Mouse (Mus musculus) adrenal gland, postnatal 4 days (tissue): Measurements from ENCODE around the gene Gsg1l. TPM values are rescaled to one million over a fixed set of nuclear protein-coding genes. Genes with fewer than 3 reads are reported as not detected.

ENCODE experiments used
- DNase-seq, 2 experiments: peaks; one replicate each; pipeline ENCODE4 v3.0.0; 2021 to 2022; ENCODE audit warnings: low spot score in 2 of 2, mixed read lengths in 2 of 2
- total RNA-seq, 2 experiments: library from RNA; stranded (reverse); gene quantifications; 2 replicates each; pipeline ENCODE4 v1.2.3; 2021

Gene Gsg1l
- total RNA-seq, 2 experiments from 2014 or later = 13.2 to 13.9 TPM

DNA sequence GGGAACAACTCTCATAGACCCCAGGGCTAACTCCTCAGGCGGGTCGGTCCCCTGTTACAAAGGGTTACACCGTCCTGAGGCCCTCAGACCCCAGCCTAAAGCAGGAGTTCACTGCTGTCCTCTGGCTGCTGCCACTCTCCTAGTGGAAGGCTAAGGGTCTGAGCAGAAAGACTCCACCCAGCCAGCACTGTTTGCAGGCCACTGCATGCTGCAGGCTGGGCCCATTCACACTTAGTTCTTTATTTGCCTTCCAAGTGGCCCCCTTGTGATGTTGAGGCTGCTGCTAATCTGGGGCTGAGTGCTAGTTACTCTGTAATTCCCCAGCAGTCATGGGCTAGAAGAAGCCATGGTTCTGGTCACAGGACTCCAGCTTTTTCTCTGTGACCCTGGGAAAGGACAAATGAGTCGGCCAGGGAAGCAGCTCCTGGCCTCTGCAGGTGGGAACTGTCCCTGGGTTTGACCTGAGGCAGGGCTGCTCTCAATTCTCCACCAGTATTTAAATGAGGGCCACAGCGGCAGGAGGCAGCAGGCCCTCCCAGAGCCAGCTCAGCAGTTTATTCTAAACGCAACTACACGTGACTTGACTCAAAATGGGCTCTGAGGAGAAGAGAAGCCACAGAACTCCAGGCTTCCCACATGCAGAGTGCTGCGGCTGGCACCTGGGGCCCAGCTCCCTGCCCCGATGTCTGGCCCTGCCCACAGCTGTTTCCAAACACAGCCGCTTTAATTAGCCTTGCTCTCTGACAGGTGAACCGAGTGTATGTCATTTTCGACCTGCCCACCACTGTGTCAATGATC lies 210.6 kb downstream of the Gsg1l start:
- no peak for DNase-seq

DNA sequence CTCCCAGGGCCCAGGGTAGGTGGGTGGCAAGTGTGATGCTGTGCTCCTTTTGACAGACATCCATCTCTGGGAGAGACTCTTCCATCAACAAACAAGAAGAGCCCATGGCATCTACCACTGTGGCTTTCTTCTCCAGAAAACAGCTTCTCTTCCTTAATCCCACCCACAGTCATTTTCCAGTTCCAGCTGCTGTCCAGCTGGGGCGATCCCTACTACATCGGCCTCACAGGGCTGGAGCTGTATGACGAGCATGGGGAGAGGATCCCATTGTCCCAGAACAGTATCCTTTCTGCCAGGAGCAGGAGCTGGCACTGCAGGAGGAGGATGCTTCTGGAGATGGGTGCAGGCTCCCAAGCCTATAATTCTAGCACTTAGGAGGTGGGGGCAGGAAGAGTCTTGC lies 213.6 kb downstream of the Gsg1l start:
- no peak for DNase-seq

DNA sequence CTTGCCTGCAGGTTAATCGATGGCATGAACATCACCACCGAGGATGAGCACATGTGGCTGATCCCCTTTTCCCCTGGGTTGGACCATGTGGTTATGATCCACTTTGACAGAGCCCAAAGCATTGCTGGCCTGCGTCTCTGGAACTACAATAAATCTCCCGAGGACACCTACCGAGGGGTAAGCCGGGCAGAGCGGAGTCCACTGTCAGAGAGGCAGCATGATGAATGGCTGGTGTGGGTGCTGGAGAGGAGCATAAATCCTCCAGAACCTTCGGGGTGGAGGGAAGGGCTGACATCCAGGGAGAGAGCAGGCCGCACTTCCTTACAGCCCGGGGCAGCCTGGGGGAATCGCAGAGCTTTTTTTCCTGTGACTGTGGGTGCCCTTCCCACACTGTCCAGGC lies 217.0 kb downstream of the Gsg1l start:
- peak in 1 of 2 experiments; percentile 15 for DNase-seq

DNA sequence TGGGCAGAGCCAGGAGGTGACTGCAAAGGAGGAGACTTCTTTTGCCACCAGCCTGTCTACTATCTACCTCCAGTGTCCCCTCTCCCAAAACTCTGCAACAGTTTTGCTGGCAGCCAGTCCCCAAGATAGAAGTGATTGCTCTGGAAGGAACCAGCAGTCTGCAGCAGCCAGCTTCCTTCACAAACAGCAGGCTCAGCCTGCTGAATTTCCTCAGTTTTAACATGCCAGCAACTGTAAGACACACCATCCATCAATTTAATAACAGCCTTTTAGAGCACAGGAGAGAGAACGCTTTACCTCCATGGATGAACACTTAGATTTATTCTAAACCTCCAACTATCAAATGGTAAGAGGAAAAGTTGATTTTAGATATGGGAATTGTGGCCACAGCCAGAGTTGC lies 218.2 kb downstream of the Gsg1l start:
- DNase-seq = no peak

DNA sequence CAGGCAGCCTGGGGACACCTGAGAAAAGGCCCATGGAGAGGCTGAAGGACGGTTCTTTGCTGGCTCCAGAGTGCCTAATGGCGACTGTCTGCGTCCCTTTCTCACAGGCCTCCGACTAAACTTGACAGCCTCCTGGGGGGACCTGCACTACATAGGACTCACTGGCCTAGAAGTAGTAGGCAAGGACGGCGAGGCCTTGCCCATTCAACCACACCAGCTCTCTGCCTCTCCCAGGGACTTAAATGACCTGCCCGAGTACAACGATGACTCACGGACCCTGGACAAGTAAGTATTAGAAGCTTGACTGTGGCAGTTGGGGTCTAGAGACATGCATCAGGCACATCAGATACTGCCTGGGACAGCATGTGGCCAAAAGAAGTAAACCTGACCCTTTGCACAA lies 221.8 kb downstream of the Gsg1l start:
- DNase-seq = no peak

DNA sequence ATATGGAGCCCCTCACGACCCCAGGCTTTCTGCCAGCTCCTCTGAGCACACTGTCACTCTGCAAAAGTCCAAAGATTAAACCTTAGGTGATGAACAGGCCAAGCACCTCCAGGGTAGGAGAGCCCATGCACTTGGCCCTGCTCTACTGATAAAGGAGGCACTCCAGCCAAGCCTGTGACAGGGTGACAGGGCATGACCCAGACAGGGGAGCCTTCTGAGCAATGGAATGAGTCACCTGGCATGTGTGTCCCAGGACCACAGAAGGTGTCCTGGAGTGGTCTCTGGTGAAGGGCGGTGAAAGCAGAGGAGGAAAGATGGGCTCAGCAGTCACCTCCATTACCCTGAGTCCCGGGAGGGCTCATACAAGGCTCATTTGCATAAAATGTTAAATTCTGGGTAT lies 222.6 kb downstream of the Gsg1l start:
- DNase-seq = no peak

- no peak for DNase-seq
These were observed 234.7 kb downstream of the Gsg1l start for GRCm38 (mm10) chr7:125847528-125847866.

- DNase-seq = no peak
These were observed 235.2 kb downstream of the Gsg1l start for GRCm38 (mm10) chr7:125846866-125847527.

- DNase-seq = no peak
These were observed 236.6 kb downstream of the Gsg1l start for GRCm38 (mm10) chr7:125845611-125846010.

DNA sequence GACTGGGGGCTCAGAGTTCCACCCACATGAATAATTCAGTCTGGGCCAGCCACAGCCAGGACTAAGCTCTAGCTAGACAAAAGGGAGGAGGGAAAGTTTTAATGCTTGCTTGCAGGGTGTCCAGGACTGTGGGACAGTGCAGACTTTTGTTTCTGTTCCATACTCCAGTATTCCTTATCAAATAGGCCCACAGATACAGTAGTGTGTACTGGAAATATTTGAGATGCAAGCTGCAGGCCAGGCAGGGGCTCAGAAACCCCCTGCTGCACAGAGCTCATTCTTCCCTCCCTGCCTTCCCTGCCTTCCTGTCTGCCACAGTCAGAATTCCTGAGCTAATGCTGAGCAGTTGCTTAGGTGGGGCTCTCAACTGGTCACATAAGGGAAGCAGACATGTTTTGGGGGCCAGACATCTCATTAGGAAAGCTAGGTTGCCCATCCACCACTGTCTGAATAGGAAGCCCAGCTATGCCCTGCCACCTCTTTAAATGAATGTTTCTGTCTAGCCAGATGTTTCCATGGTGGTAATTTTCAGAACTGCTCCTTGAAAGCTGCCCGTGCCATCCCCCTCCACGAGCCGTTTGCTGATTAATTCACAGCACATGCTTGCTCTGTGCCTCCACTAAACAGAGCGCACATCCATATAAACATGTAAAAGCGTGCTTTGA lies 244.0 kb downstream of the Gsg1l start:
- no peak for DNase-seq

DNA sequence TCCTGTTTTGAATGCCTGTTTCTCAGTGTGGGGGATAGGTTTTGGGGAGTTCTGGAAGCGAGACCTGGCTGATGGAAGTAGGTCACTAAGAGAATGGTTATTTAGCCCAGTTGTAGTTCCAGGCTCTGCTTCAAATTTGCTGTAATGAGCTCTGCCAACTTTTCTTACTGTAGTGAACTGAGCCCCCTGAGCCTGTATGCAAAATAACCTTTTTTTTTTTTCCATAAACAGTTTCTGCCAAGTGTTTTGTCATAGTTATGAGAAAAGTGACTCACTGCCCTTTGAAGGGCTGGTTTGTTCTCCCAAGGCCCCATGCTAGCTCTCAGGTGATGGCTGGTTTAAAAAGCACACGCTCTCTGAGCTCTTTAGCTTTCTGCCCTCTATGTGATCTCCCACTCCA lies 248.7 kb downstream of the Gsg1l start:
- DNase-seq = no peak

- DNase-seq = no peak
These were observed 249.4 kb downstream of the Gsg1l start for GRCm38 (mm10) chr7:125832767-125833166.

DNA sequence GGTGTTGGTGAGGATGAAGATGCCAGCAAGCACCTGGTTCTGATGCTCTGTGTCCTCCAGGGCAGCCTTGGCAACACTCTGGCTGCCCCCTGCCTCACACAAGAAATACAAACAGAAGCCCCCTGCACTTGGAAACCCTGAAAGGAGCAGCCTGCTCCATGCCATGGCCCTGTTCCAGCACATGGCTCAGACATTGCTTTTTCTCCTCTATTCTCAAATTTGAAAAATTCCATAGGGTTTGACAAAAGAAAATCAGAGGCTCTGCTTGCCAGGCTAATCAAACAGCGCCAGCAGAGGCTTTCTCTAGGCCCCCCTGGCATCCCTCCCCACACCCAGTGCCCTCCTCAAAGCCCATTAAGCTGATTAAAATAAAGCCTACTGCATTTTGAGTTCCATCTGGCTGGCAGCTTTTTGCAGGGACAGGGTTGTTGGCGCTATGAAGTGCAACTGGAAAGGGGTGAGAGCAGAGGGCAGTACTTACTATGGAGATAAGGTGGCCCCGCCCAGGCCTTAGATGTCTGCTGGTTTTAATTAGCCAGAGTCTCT lies 253.0 kb downstream of the Gsg1l start:
- DNase-seq = no peak

GRCm38 (mm10) chr7:125828561-125828960 lies 253.7 kb downstream of the Gsg1l start:
- no peak for DNase-seq

Other genes with a start within 250 kb of the Gsg1l start
- 100 to 1,000 TPM in 1 of 2 experiments, 10 to 100 TPM in 1; 98.4 to 103 TPM for gene Xpo6, start 118.1 kb upstream of the Gsg1l start, total RNA-seq
- 10 to 100 TPM; 60.4 to 60.6 TPM for gene Sbk1, start 190.2 kb upstream of the Gsg1l start, total RNA-seq